Mouse (Mus musculus) adrenal gland, adult 2 months (tissue): ENCODE results near the gene Gucd1. TPM values are rescaled to one million over a fixed set of nuclear protein-coding genes. Genes with fewer than 3 reads are reported as not detected.
A peak's percentile ranks its signal among the peaks of the same experiment; 100 is the strongest.

Source experiments
- DNase-seq: peaks from one replicate; pipeline ENCODE4 v3.0.0; 2021
- polyA plus RNA-seq: library from polyadenylated mRNA; depleted of rRNA; stranded (reverse); fragments of >200 nt; gene quantifications from 2 replicates; pipeline ENCODE4 v1.2.3, GENCODE M21; 2012
- total RNA-seq, 2 experiments: library from RNA; stranded (reverse); gene quantifications; 2 replicates each; pipeline ENCODE4 v1.2.3; 2021

The Gucd1 gene
- total and polyA plus RNA-seq, 3 experiments: 25.9 to 56.1 (median 26.0) TPM

DNA sequence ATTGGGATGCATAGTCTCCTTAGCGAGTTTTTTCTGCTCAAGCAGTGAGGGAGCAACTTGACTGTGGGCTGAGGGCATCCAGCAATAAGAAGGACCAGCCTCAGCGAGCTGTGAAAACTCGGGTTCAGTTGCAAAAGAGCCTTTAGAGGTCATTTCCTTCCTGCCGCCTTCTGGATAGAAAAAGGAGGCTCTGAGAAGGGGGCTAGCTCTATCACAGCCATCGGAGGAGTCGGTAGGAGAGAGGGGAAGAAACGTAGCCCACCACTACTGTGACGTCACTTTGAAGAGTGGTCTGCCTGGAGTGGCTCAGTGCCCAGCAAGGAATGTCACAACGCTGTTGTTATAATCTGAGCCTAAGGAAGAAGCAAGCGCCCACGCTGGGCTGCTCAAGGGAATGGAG lies 190.7 kb downstream of the Gucd1 start:
- DNase-seq: no peak

DNA sequence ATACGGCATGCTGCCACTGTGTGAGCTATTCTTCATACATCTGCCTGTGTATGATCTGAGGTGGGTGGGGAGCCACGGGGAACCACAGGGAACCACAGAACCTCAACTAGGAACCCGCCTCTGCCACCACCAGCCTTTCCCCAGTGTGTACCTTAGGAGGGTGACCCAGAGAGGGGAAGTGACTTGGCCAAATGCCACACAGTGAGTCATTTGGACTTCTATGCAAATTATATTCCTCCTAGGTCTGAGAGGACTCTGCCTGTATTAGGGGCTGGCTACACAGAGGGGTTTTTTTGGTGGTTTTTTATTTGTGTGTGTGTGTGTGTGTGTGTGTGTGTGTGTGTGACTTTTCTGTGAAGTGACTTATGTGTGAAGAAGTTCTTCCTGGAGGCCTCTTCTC lies 191.2 kb downstream of the Gucd1 start:
- peak; percentile 60 for DNase-seq

DNA sequence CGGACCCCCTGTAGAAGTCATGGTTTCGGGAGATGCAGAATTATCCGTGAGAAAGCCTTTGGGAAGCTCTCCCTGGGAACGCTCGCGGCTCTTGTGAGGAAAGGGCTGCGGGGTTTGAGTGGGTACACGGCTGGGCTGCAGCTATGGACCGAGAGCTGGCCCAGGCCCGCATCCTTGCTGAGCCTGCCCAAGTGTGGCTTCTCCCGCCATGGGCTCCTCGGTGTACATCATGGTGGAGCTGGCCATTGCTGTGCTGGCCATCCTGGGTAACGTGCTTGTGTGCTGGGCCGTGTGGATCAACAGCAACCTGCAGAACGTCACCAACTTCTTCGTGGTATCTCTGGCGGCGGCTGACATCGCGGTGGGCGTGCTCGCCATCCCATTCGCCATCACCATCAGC lies 192.0 kb downstream of the Gucd1 start:
- no peak for DNase-seq

DNA sequence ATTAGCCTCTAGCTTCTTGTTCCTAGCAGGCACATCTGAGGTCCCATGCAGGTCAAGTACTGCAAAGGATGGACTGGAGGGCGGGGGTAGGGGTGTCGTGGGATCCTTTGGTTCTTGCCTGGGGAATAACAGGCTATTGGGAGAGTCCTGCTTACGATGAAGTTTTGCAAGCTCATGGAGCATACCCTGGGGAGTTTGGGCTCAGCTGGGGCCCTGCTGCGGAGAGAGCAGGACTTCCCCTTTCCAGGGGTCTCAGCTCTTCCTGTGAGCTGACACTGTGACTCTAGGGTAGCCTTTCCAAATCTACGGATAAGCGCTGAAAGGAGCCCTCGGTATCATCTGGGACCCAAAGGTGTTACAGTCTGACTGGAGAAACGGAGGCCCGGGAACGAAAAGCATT lies 193.4 kb downstream of the Gucd1 start:
- DNase-seq: no peak

DNA sequence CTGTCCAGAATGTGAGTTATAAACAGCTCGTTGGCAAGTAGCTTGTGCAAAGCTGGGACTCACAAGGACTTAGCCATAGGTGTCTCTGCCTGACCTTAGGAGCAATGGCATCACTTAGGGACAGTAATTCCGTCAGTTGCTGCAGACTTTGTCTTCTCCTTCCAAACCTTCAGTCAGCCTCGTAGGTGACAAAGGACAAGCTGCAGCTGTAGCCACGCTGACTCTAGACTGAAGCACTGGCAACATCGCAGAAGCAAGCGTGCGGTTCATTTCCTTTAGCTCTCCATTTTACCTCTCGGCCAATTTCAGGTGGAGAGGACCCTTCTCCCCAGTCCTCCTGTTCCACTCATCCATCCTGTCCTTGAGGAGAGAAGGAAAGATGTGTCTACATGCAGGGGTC lies 193.8 kb downstream of the Gucd1 start:
- no peak for DNase-seq

DNA sequence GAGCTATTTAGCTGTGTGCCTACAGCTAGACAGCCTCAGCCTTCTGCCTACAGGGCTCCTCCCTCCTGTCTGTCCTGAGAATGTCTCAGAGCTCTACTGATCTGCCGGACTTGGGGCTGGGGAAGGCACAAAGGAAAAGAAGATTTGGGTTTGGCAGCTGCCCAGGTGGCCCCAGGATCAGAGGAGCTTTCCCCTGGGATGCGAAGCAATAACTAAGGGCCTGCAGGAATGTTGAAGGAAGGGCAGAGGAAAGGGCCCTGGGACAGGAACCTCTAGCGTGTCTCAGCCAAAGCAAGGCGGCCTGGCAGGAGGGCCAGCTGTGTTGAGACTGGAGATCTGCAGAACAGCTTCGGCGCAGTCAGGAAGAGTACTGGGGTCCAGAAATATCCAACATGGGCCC lies 194.8 kb downstream of the Gucd1 start:
- DNase-seq: no peak

DNA sequence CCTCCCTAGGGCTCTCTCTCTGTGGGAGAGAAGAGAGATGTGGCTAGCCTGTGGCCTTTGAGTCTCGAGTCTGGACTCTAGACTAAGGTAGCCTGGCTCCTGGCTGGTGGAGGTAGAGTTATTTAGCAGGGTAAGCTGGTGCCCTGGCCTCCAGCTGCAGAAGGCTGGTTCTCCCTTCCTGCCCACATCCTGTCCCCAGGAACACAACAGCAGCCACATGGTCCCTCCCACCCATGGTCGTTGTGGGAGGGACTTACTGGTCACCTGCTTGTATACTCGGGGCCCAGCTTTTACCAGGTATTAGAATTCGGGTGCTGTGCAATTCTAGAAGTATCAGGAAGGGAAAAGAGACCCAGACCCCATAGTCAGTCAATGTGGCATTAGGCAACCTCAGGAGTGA lies 197.5 kb downstream of the Gucd1 start:
- DNase-seq: no peak

DNA sequence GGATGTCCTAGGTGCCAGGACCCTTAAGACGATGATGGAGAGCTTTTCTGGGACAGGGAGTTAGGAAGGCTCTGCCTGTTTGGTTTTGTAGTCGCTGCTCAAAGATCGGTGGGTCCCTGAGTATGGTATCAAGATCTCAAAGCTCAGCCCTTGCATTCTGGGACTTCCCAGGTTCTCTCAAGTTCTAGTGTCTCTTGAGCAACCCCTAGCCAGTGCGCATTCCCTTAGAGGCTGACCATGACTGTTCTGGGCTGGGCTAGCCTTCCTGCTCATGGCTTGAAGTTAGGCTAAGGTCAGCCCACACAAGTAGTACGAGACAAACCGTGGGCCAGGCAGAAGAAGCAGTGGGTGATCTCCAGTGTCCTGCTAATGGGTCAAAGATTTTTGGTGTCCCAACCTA lies 199.6 kb downstream of the Gucd1 start:
- no peak for DNase-seq

DNA sequence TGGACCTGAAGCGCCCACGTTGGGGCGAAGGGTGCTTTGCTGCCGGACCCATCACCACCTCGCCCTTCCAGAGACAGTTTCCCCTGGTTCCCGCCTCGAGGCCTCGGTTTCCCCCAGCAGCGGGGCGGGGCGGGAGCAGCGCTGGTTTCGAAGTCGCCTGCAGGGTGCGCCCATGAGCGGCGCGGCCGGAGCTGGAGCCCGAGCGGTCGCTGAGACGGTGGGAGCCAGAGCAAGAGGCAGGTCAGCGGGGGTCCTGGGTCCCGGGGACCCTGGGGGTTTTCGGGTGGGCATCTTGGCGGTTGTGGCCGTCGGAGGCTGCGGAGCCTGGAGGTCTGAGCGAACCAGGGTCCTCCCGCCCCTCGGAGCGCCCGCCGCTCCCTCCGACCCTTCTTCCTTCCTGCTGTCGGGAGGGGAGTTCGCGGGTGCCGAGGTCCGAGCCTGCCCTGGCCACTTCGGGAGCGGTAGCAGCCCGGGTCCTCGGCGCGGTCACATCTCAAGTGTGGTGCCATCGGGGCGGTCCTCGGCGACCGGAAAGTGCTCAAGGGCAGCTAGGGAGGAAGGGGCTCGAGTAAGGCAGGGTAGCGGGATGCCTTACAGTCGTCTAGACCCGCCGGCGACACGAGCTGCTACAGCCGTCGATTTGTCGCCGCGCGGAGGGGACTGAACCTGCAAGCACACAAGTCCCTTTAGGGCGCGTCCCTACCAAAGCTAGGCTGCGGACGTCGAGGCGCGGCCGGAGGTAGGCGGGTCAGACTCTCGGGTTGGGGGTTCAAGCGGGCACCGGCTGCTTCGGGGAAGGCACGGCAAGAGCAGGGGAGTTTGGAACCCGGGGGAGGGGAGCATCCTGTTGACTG lies 200.6 kb downstream of the Gucd1 start:
- peak; percentile 67 for DNase-seq

DNA sequence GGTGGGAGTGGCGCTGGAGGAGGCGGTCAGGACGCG lies 201.1 kb downstream of the Gucd1 start, which contains the start of gene Adora2a:
Adora2a (plus strand) TSS at position 6 of the 36 bp plus-strand sequence.
- no peak for DNase-seq

DNA sequence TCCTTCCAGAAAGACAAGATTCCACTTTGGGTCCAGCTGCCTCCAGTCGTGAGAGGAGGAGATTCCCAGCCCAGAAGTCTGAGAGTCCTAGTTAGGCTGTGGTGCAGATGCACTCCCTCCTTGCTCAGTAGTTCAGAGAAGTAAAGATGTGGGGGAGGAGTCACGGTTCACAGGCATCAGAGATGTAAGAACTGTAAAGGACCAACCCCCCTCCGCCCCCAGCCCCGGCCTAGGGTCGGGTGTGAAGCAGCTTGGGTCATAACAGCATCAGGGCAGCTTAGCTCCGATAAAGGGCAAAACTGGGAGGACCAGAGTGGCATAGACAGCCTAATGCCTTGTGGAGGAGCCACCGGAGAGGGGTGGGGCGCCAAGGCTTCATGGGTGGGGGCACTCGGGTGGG lies 201.3 kb downstream of the Gucd1 start:
- DNase-seq: no peak

DNA sequence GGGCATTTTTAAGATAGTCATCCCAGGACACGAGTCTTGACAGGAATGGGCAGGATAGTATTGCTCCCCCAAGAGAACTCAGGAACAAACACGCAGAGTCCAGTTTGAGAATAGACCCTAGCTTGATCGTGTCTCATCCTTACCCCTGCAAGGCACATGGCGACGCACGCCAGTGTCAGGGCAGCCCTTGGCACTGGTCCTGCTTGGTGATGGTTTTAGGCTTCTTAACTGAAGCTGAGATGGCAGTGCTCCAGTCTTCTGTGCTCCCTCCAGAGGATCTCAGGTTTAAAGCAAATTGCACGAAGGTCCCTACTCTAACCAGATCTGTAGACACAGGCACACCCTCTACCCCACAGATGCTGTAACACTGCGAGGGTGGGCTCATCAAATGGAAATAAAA lies 202.0 kb downstream of the Gucd1 start:
- peak; percentile 29 for DNase-seq

DNA sequence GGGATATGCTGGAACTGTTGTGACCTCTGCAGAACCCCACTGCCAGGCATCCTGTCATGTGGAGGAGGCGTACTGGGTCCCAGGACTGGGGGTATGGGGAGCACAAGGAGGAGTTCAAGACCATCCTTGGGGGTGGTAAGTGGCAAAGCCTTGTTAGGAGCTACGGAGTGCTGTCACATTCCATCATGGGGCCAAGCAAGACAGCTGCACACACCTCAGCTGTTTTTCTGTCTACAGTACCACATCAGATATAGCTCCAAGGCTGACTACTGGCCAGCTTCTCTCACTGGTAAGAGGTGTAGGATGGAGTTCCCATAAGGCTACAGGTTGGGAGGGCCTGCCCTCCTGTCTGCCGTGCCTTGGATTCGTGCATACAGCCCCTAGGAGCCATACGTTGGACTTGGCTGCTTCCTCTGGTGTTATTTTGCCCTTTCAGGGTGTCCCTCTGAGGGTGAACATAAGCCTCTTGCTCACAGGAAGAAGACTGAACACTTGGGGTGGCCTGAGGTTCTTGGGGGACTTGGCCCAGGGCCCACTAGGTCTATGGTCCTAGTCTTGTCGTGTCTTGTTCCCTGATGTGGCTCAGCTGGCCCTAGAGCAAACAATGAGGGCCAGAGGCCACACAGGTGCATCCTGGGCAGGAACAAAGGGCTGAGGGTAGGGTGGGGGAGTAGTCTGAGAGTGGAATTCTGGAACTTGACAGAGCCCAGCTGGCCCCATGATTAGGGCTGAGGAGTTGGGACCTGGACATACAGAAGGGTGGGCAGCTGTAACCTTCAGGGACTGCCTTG lies 203.4 kb downstream of the Gucd1 start:
- DNase-seq: peak; percentile 43

DNA sequence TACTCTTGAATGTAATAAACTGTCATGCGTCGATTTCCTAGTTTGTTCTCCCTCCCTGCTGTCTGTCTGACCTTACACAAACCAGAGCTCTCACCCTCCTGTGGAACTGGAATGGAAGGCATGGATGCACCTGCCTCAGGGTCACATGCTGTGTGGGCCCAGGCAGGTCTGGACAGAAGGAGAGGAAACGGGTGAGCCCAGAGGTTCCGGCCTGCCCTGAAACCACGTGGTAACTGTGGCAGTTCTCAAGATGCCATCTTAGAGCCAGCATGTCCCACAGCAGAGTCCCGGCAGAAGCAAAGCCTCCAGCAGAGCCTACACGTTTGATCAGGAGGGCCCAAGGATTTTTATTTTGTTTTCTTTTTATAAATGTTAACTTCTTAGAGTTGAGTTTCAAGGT lies 205.4 kb downstream of the Gucd1 start:
- DNase-seq: no peak

DNA sequence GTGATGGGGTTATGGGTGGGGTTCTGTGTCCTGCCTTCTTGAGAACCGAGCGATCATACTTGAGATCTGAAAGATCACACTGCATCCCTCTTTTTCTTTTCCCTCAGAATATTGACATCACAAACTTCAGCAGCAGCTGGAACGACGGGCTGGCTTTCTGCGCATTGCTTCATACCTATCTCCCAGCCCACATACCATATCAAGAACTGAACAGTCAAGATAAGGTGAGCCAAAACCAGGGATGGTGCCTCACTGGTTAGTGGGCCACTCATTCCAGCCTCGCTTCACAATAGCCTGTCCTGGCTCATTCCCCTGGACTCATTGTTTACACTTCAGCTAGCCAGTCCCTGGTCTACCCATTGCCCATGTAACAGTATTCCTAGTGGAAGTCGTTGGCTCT lies 210.6 kb downstream of the Gucd1 start:
- DNase-seq: no peak

DNA sequence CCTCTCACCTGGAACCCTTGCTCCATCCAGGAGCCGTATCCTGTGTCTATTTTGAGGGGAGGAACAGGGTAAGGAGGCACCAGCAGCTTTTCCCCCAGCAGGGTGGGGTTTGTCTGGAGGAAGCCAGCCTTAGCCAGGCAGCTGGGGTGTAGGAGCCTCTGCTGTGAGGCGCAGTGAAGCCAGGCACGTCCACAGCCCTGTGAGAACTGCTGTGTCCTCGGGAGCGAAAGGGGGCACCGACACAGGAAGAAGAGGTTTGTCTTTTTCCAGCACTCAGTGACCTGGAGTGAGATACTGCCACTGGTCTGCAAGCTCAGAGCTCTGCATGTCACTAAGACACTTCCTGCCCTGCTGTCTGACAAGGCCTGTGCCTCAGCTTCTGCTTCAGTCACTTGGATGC lies 213.4 kb downstream of the Gucd1 start:
- peak; percentile 21 for DNase-seq

DNA sequence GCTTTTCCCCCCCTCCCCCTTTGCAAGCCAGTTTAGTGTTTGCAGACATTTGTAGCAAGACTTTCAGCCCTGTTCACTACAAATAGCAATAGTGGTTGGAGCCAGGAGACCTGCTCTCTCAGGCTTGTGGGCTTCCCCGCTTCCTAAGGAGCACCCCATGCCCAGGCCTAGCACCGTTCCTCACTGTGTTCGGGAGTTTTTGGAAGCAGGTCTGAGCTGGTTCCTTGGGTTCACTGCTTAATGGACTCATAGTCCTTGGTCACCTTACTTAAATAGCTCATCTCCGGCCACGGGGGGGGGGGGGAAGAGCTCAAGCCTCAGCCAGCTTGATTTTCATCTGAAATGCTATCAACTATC lies 213.7 kb downstream of the Gucd1 start:
- DNase-seq: no peak

DNA sequence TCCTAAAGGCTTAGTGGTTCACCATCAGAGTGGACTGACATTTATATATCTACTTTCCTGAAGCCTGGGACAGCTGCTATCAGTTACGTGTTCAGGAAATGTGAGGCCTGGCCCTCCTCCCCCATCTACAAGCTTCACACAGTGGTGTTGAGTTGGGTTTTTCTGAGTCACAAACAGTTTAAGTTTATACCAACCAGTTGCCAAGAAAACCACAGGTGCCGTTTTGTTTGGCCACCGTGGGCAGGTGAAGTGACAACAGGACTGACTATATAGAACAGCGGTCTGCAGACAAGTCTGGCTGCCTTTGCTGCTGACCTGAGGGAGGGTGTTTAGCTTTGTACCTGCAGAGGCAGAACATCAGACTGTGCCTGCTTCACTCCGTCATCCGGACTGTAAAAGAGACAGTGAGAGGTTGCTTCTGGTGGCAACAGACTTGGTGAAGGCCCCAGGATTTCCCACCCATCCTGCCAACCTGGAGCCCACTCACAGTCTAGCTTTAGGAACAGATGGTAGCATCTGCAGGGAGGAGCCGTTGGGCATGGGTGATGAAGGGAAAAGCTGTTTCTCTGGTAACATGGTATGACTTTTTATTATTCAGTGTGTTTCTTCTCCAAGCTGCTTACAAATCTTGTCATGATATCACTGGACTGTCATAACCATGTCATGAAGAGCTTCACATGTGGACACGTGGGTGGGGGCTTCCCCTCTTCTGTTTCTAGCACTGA lies 214.3 kb downstream of the Gucd1 start:
- no peak for DNase-seq

DNA sequence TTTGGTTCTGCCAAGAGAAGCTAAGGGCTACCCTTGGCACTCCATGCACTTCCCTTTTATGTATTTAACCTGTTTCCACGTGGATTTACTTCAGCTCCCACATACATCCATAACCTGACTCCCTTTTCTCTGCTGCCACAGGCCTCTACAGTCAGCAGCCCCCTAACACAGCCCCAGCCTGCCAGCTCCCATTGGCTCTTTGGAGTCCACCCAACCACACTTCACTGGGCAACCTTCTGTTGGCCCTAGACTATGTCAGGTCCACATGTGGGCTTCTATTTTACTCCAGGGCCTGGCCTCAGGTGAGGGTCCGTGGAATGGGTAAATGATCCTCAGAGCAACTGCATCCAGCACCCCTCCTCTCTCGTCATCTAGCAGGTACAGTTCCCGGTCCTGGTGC lies 215.2 kb downstream of the Gucd1 start:
- no peak for DNase-seq

DNA sequence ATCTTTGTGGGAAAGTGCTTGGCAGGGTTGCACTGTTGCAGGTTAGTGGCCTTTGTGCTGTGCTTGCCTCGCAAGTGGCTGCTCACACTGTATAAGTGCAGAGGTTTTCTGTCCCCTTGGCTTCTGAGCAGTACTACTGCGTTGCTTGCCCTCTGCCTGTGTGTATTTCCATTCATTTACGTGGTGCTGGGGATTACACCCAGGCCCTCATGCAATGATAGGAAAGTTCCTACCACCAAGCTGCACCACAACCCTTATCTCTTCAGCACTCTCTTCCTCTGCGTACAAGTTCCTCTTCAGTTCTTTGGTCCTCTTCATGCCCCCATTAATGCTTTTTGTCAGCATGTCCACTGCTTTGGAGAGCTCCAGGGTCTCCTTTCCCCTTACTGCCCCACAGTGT lies 215.8 kb downstream of the Gucd1 start:
- no peak for DNase-seq

DNA sequence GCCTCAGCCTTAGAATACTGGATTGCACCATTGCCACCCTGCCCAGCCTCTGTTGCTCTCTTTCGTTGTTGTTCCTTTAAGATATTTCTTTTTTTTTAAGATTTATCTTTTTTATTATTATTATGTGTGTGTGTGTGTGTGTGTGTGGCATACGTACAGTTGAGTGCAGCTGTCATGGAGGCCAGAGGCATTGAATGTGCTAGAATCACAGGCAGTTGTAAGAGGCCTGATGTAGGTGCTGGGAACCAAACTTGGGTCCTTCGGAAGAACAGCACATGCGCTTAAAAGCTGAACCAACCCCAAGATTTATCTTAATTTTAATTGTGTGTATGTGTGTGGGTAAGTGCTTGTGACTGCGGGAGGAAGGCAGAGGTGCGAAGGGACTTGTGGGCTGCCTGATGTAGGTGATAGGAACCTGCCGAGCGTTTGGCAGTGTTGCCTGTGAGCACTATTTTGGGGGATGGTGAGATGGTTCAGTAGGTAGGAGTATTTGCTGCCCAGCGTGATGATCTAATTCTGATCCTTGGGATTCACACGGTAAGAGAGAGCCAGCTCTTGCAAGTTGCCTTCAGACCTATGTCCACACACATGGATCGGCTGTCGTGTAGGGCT lies 216.5 kb downstream of the Gucd1 start:
- no peak for DNase-seq
